Mouse (Mus musculus) embryonic facial prominence, embryonic 12.5 days (tissue): ENCODE results near the gene Itga6. TPM values are rescaled to one million over a fixed set of nuclear protein-coding genes. Genes with fewer than 3 reads are reported as not detected.

Experiments used
- ATAC-seq: fragments of 200-750 bp; cut with Nextera tagmentation; 2 replicates; pipeline ENCODE4 v1.8.0; 2017; ENCODE audit not compliant: insufficient number of reproducible peaks, insufficient read depth, low FRiP score, low TSS enrichment
- H3K27ac ChIP-seq: fragments of 300-500 bp; sonication (generic); 2 replicates; pipeline ENCODE4 v1.5.1; 2016; ENCODE audit warnings: mild to moderate bottlenecking
- H3K27me3 ChIP-seq: fragments of 300-500 bp; sonication (generic); 2 replicates; pipeline ENCODE4 v1.6.1; 2016; ENCODE audit warnings: mild to moderate bottlenecking, moderate library complexity
- H3K36me3 ChIP-seq: fragments of 300-500 bp; sonication (generic); 2 replicates; pipeline ENCODE4 v1.6.1; 2016; ENCODE audit warnings: mild to moderate bottlenecking
- H3K4me1 ChIP-seq: fragments of 300-500 bp; sonication (generic); 2 replicates; pipeline ENCODE4 v1.6.1; 2016
- H3K4me2 ChIP-seq: fragments of 300-500 bp; sonication (generic); replicated peaks from 2 replicates; pipeline ENCODE4 v1.6.1; 2016; ENCODE audit warnings: mild to moderate bottlenecking, moderate library complexity
- H3K4me3 ChIP-seq: fragments of 300-500 bp; sonication (generic); 2 replicates; pipeline ENCODE4 v1.5.1; 2016; ENCODE audit warnings: mild to moderate bottlenecking
- H3K9ac ChIP-seq: fragments of 300-500 bp; sonication (generic); 2 replicates; pipeline ENCODE4 v1.6.1; 2016; ENCODE audit warnings: mild to moderate bottlenecking, moderate library complexity
- H3K9me3 ChIP-seq: fragments of 300-500 bp; sonication (generic); 2 replicates; pipeline ENCODE4 v1.6.1; 2016; ENCODE audit warnings: mild to moderate bottlenecking, moderate library complexity
- WGBS: fragments of 180-500 bp; shearing (Covaris S2); methylation state at CpG from one replicate; pipeline ENCODE4 v1.1.7; 2016; 5-methylcytosine and 5-hydroxymethylcytosine counted together
- polyA plus RNA-seq: library from polyadenylated mRNA; unstranded; fragments of >200 nt; fragmentation: Nextera tagmentation; extraction: Ambion mirVana; gene quantifications from 2 replicates; pipeline ENCODE4 v1.2.1, GENCODE M21; 2016

The Itga6 gene
- polyA plus RNA-seq, 1 experiment from 2014 or later: 43.4 TPM

- Histone ChIP-seq H3K27me3 (peaks cover 15% of the 10 kb centered on the region), H3K27ac (peak overlapping the region; percentile 73; the same call in 1 of the 2 replicates), H3K4me2 (peak overlapping the region; percentile 96), H3K4me3 (peak overlapping the region; percentile 75), H3K9ac (peak overlapping the region; percentile 68), H3K36me3 (no peaks in the 10 kb centered on the region), H3K4me1 (peaks cover 6% of the 10 kb centered on the region; the same call in 1 of the 2 replicates), H3K9me3 (no peaks in the 10 kb centered on the region)
- WGBS: 2% methylated on average over 32 of the region's 32 CpGs
- ATAC-seq: peak; percentile 37; the same call in 1 of the 2 replicates
Observed at GRCm38 (mm10) chr2:71787591-71788460, 42.4 kb downstream of the Itga6 start.

GRCm38 (mm10) chr2:71790752-71791151 lies 45.3 kb downstream of the Itga6 start:
- Histone ChIP-seq H3K4me1 (peaks cover 20% of the 10 kb centered on the region; the same call in 1 of the 2 replicates), H3K27ac (no peak overlapping the region), H3K4me3 (no peak overlapping the region), H3K9ac (no peak overlapping the region), H3K4me2 (no peak overlapping the region), H3K36me3 (no peaks in the 10 kb centered on the region), H3K27me3 (peaks cover 12% of the 10 kb centered on the region), H3K9me3 (no peaks in the 10 kb centered on the region)
- 75% methylated on average over 5 of the region's 5 CpGs for WGBS
- ATAC-seq: no peak

GRCm38 (mm10) chr2:71791203-71791602 lies 45.8 kb downstream of the Itga6 start:
- H3K27me3 ChIP-seq: peaks cover 12% of the 10 kb centered on the region
- no peaks in the 10 kb centered on the region for H3K9me3 ChIP-seq
- WGBS: 86% methylated on average over 2 of the region's 2 CpGs
- H3K9ac ChIP-seq: no peak overlapping the region
- H3K4me3 ChIP-seq: no peak overlapping the region
- peaks cover 20% of the 10 kb centered on the region; the same call in 1 of the 2 replicates for H3K4me1 ChIP-seq
- ATAC-seq: no peak
- H3K4me2 ChIP-seq: no peak overlapping the region
- no peaks in the 10 kb centered on the region for H3K36me3 ChIP-seq
- no peak overlapping the region for H3K27ac ChIP-seq

GRCm38 (mm10) chr2:71794139-71794538 lies 48.7 kb downstream of the Itga6 start:
- 56% methylated on average over 6 of the region's 6 CpGs for WGBS

GRCm38 (mm10) chr2:71796787-71797186 lies 51.4 kb downstream of the Itga6 start:
- WGBS: 76% methylated on average over 6 of the region's 6 CpGs
- no peaks in the 10 kb centered on the region for H3K9me3 ChIP-seq
- no peak overlapping the region for H3K4me3 ChIP-seq
- no peak overlapping the region for H3K9ac ChIP-seq
- H3K4me2 ChIP-seq: no peak overlapping the region
- no peak for ATAC-seq
- no peak overlapping the region for H3K27ac ChIP-seq
- H3K36me3 ChIP-seq: no peaks in the 10 kb centered on the region
- H3K4me1 ChIP-seq: peaks cover 22% of the 10 kb centered on the region; the same call in 1 of the 2 replicates
- no peaks in the 10 kb centered on the region for H3K27me3 ChIP-seq

More at GRCm38 (mm10) chr2:71794139-71794538, 48.7 kb downstream of the Itga6 start:
- H3K27ac ChIP-seq: no peak overlapping the region
- no peaks in the 10 kb centered on the region for H3K9me3 ChIP-seq
- H3K4me3 ChIP-seq: no peak overlapping the region
- no peak for ATAC-seq
- H3K4me2 ChIP-seq: no peak overlapping the region
- no peaks in the 10 kb centered on the region for H3K36me3 ChIP-seq
- no peak overlapping the region for H3K9ac ChIP-seq
- no peaks in the 10 kb centered on the region; the same call in 1 of the 2 replicates for H3K27me3 ChIP-seq
- peaks cover 14% of the 10 kb centered on the region; the same call in 1 of the 2 replicates for H3K4me1 ChIP-seq

- H3K4me3 ChIP-seq: no peak overlapping the region
- H3K4me1 ChIP-seq: peaks cover 14% of the 10 kb centered on the region; the same call in 1 of the 2 replicates
- no peak overlapping the region for H3K27ac ChIP-seq
- H3K9ac ChIP-seq: no peak overlapping the region
- 79% methylated on average over 6 of the region's 6 CpGs for WGBS
- ATAC-seq: no peak
- H3K4me2 ChIP-seq: no peak overlapping the region
- no peaks in the 10 kb centered on the region for H3K36me3 ChIP-seq
- no peaks in the 10 kb centered on the region for H3K9me3 ChIP-seq
- no peaks in the 10 kb centered on the region for H3K27me3 ChIP-seq
Observed at GRCm38 (mm10) chr2:71800798-71801197, 55.4 kb downstream of the Itga6 start.

- WGBS: 79% methylated on average over 7 of the region's 7 CpGs
- Histone ChIP-seq H3K36me3 (no peaks in the 10 kb centered on the region), H3K4me2 (no peak overlapping the region), H3K27me3 (no peaks in the 10 kb centered on the region), H3K9me3 (no peaks in the 10 kb centered on the region), H3K9ac (no peak overlapping the region), H3K4me3 (no peak overlapping the region), H3K4me1 (peaks cover 14% of the 10 kb centered on the region; the same call in 1 of the 2 replicates), H3K27ac (no peak overlapping the region)
- ATAC-seq: no peak
Observed at GRCm38 (mm10) chr2:71801691-71802090, 56.3 kb downstream of the Itga6 start.

GRCm38 (mm10) chr2:71802131-71802530 lies 56.7 kb downstream of the Itga6 start:
- Histone ChIP-seq H3K9ac (no peak overlapping the region), H3K9me3 (no peaks in the 10 kb centered on the region), H3K4me1 (peaks cover 14% of the 10 kb centered on the region; the same call in 1 of the 2 replicates), H3K4me3 (no peak overlapping the region), H3K27me3 (no peaks in the 10 kb centered on the region), H3K36me3 (no peaks in the 10 kb centered on the region), H3K4me2 (no peak overlapping the region), H3K27ac (no peak overlapping the region)
- 78% methylated on average over 4 of the region's 4 CpGs for WGBS
- ATAC-seq: no peak

- peaks cover 14% of the 10 kb centered on the region; the same call in 1 of the 2 replicates for H3K4me1 ChIP-seq
- H3K9ac ChIP-seq: no peak overlapping the region
- no peak overlapping the region for H3K27ac ChIP-seq
- no peaks in the 10 kb centered on the region for H3K9me3 ChIP-seq
- 79% methylated on average over 7 of the region's 7 CpGs for WGBS
- no peaks in the 10 kb centered on the region for H3K36me3 ChIP-seq
- no peak for ATAC-seq
- H3K27me3 ChIP-seq: no peaks in the 10 kb centered on the region
- no peak overlapping the region for H3K4me3 ChIP-seq
- no peak overlapping the region for H3K4me2 ChIP-seq
Observed at GRCm38 (mm10) chr2:71805120-71805519, 59.7 kb downstream of the Itga6 start.

GRCm38 (mm10) chr2:71805611-71806567 lies 60.5 kb downstream of the Itga6 start:
- WGBS: 69% methylated on average over 11 of the region's 11 CpGs
- no peak overlapping the region for H3K4me2 ChIP-seq
- H3K4me1 ChIP-seq: peaks cover 11% of the 10 kb centered on the region; the same call in 1 of the 2 replicates

GRCm38 (mm10) chr2:71809289-71809860 lies 64.0 kb downstream of the Itga6 start:
- no peak overlapping the region for H3K9ac ChIP-seq
- ATAC-seq: no peak
- peaks cover 7% of the 10 kb centered on the region; the same call in 1 of the 2 replicates for H3K4me1 ChIP-seq
- no peaks in the 10 kb centered on the region for H3K36me3 ChIP-seq
- no peaks in the 10 kb centered on the region for H3K9me3 ChIP-seq
- no peak overlapping the region for H3K4me2 ChIP-seq
- H3K27ac ChIP-seq: no peak overlapping the region
- 83% methylated on average over 10 of the region's 10 CpGs for WGBS
- no peak overlapping the region for H3K4me3 ChIP-seq
- no peaks in the 10 kb centered on the region for H3K27me3 ChIP-seq

More at GRCm38 (mm10) chr2:71805611-71806567, 60.5 kb downstream of the Itga6 start:
- Histone ChIP-seq H3K27ac (no peak overlapping the region), H3K27me3 (no peaks in the 10 kb centered on the region), H3K4me3 (no peak overlapping the region), H3K36me3 (no peaks in the 10 kb centered on the region), H3K9me3 (no peaks in the 10 kb centered on the region), H3K9ac (no peak overlapping the region)
- ATAC-seq: no peak
